Mouse (Mus musculus): Measurements from ENCODE around the gene Nit1. TPM values are rescaled to one million over a fixed set of nuclear protein-coding genes. Genes with fewer than 3 reads are reported as not detected.

Gene Nit1
- 14.2 and 16.9 TPM in 2 replicates for polyA plus RNA-seq (2012)

GRCm38 (mm10) chr1:171345225-171346094, at the start of gene Nit1, which contains the start of gene Pfdn2:
Gene Nit1 (minus strand): TSS chr1:171345646.
Gene Pfdn2 (plus strand): TSS chr1:171345670.
- TF ChIP-seq GATA1 (IDR thresholded peaks at IDR 0.05; ENCODE audit: low read length), result no peak

GRCm38 (mm10) chr1:171390101-171390500, 44.7 kb upstream of the Nit1 start:
- no peak for TF ChIP-seq GATA1 (IDR thresholded peaks at IDR 0.05; ENCODE audit: low read length)

GRCm38 (mm10) chr1:171388376-171389102, 43.1 kb upstream of the Nit1 start, which contains the start of gene Arhgap30:
Gene Arhgap30 (plus strand): TSS chr1:171388954.
- TF ChIP-seq GATA1 (IDR thresholded peaks at IDR 0.05; ENCODE audit: low read length), result no peak

- TF ChIP-seq GATA1 (IDR thresholded peaks at IDR 0.05; ENCODE audit: low read length), result no peak
Observed at GRCm38 (mm10) chr1:171387099-171387498, 41.7 kb upstream of the Nit1 start.

- TF ChIP-seq GATA1 (IDR thresholded peaks at IDR 0.05; ENCODE audit: low read length), result no peak
Observed at GRCm38 (mm10) chr1:171385171-171385570, 39.7 kb upstream of the Nit1 start.

- no peak for TF ChIP-seq GATA1 (IDR thresholded peaks at IDR 0.05; ENCODE audit: low read length)
Observed at GRCm38 (mm10) chr1:171384361-171384760, 38.9 kb upstream of the Nit1 start.

GRCm38 (mm10) chr1:171382096-171382620, 36.7 kb upstream of the Nit1 start:
- no peak for TF ChIP-seq GATA1 (IDR thresholded peaks at IDR 0.05; ENCODE audit: low read length)

GRCm38 (mm10) chr1:171379935-171380599, 34.6 kb upstream of the Nit1 start:
- no peak for TF ChIP-seq GATA1 (IDR thresholded peaks at IDR 0.05; ENCODE audit: low read length)

- no peak for TF ChIP-seq GATA1 (IDR thresholded peaks at IDR 0.05; ENCODE audit: low read length)
Observed at GRCm38 (mm10) chr1:171378298-171378697, 32.9 kb upstream of the Nit1 start.

- no peak for TF ChIP-seq GATA1 (IDR thresholded peaks at IDR 0.05; ENCODE audit: low read length)
Observed at GRCm38 (mm10) chr1:171375646-171376097, 30.2 kb upstream of the Nit1 start.

- no peak for TF ChIP-seq GATA1 (IDR thresholded peaks at IDR 0.05; ENCODE audit: low read length)
Observed at GRCm38 (mm10) chr1:171373946-171374345, 28.5 kb upstream of the Nit1 start.

- no peak for TF ChIP-seq GATA1 (IDR thresholded peaks at IDR 0.05; ENCODE audit: low read length)
Observed at GRCm38 (mm10) chr1:171372880-171373279, 27.4 kb upstream of the Nit1 start.

GRCm38 (mm10) chr1:171369845-171370556, 24.6 kb upstream of the Nit1 start, which contains the start of gene Nectin4:
Gene Nectin4 (plus strand): TSS chr1:171370099.
- no peak for TF ChIP-seq GATA1 (IDR thresholded peaks at IDR 0.05; ENCODE audit: low read length)

GRCm38 (mm10) chr1:171365934-171366333, 20.5 kb upstream of the Nit1 start:
- TF ChIP-seq GATA1 (IDR thresholded peaks at IDR 0.05; ENCODE audit: low read length), result no peak
